Mouse (Mus musculus): ENCODE measurements at regions not wholly inside any gene's neighbourhood (a gene's known extent, or its start where the extent isn't known, plus 50 kb on each side); places are given as distances from the start of the nearest gene placed in this dataset.

GRCm38 (mm10) chr3:78209729-78210128 lies 1076.6 kb downstream of the Rapgef2 start:
- TF ChIP-seq POLR2A (IDR thresholded peaks at IDR 0.05; ENCODE audit: extremely low read depth, insufficient read depth, low read length) (no peak), CTCF (IDR thresholded peaks at IDR 0.05; ENCODE audit: extremely low read depth, insufficient read depth, low read length) (no peak)

Measured in cortical plate, adult 2 months (tissue).